14 mouse cellular contexts compared by ENCODE assay signal in the genomic region with DNA sequence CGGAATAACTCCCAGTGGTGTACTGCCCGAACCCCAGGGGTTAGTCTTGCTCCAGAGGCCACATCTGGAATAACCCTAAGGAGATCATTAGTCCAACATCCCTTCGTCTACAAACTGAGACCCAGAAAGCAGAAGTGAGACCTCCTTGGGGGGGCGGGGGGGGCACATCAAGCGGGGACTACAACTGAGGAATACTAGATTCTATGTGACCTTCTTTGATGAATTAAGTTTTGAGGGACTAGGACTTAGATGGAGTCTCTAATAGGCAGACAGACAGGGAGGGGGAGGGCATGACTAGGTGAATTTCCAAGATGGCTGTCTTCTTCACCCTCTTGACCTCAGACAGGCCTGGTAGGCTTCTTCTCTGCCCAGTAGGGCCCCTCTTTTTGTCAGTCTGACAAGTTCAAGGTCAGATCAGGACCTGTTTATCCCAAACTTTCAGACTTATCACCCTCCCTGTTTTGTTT. TPM values are rescaled to one million over a fixed set of nuclear protein-coding genes. Genes with fewer than 3 reads are reported as not detected.
DNase-seq lines count a peak whose midpoint lies in the region; ATAC-seq and TF ChIP-seq lines count a peak whose summit lies in the region.
"Had no signal": no experiment of that assay in that cellular context is flagged by ENCODE, and none has a peak within 500 bp of the region (broad histone marks: within the 10 kb centered on the region; RNA-seq: fewer than 3 reads in every experiment).

No protein-coding gene starts in this region.

- ATAC-seq in kidney, postnatal 0 days (replicated peaks; ENCODE audit: low FRiP score, low read depth), result no peak
- no peak for ATAC-seq in limb, embryonic 13.5 days (ENCODE audit: low FRiP score, low read depth)
- ATAC-seq in neural tube, embryonic 15.5 days (ENCODE audit: low FRiP score), result no peak
- ATAC-seq: intestine, postnatal 0 days had no signal

- no peaks in the 10 kb centered on the region for H3K9me3 ChIP-seq in kidney, postnatal 0 days (replicated peaks; ENCODE audit: low read length)
- no peaks in the 10 kb centered on the region for H3K9me3 ChIP-seq in ES-Bruce4 (replicated peaks; ENCODE audit: control insufficient read depth, insufficient read depth, low read length, poor library complexity, severe bottlenecking)
- no peaks in the 10 kb centered on the region for H3K9me3 ChIP-seq in limb, embryonic 13.5 days
- H3K9me3 ChIP-seq in neural tube, embryonic 15.5 days (replicated peaks), result no peaks in the 10 kb centered on the region
- H3K9me3 ChIP-seq: neural tube, embryonic 13.5 days had no signal

- TF ChIP-seq POLR2A in ES-Bruce4 (IDR thresholded peaks at IDR 0.05; ENCODE audit: insufficient read depth, low read length), result no peak

- DNase-seq in kidney, postnatal 0 days (ENCODE audit: low spot score), result no peak
- DNase-seq in kidney, adult 9 months, result no peak
- DNase-seq in kidney, postnatal 4 days, result no peak
- DNase-seq in cerebellum, adult 18-20 months, result no peak
- DNase-seq: adrenal gland, postnatal 36 days; retina, postnatal 1 day; spleen, adult 18-20 months had no signal

- H3K4me2 ChIP-seq in kidney, postnatal 0 days (ENCODE audit: low read length), result no peak overlapping the region
- H3K4me2 ChIP-seq in limb, embryonic 13.5 days (replicated peaks), result no peak overlapping the region
- H3K4me2 ChIP-seq in neural tube, embryonic 15.5 days, result no peak overlapping the region
- H3K4me2 ChIP-seq: hindbrain, embryonic 14.5 days; neural tube, embryonic 13.5 days had no signal

- H3K27me3 ChIP-seq in kidney, postnatal 0 days (ENCODE audit: insufficient read depth, low read length), result no peaks in the 10 kb centered on the region
- H3K27me3 ChIP-seq in ES-Bruce4 (ENCODE audit: control insufficient read depth, insufficient read depth, low read length, poor library complexity, severe bottlenecking), result no peaks in the 10 kb centered on the region
- H3K27me3 ChIP-seq in limb, embryonic 13.5 days, result no peaks in the 10 kb centered on the region
- no peaks in the 10 kb centered on the region for H3K27me3 ChIP-seq in neural tube, embryonic 15.5 days (replicated peaks)
- H3K27me3 ChIP-seq: neural tube, embryonic 13.5 days had no signal

- H3K4me3 ChIP-seq in kidney, postnatal 0 days (replicated peaks; ENCODE audit: low read depth, low read length), result no peak overlapping the region
- H3K4me3 ChIP-seq in ES-Bruce4 (ENCODE audit: low read depth, low read length), result no peak overlapping the region
- no peak overlapping the region for H3K4me3 ChIP-seq in brown adipose tissue, adult 24 weeks (ENCODE audit: insufficient read depth, low read depth, low read length)
- no peak overlapping the region for H3K4me3 ChIP-seq in limb, embryonic 13.5 days
- H3K4me3 ChIP-seq in neural tube, embryonic 15.5 days (replicated peaks), result no peak overlapping the region
- H3K4me3 ChIP-seq: neural tube, embryonic 13.5 days had no signal

- H3K27ac ChIP-seq in kidney, postnatal 0 days, result no peak overlapping the region
- peak overlapping the region; percentile 80 for H3K27ac ChIP-seq in ES-Bruce4 (ENCODE audit: insufficient read depth, low read length)
- peak overlapping the region; percentile 71 for H3K27ac ChIP-seq in brown adipose tissue, adult 24 weeks (replicated peaks; ENCODE audit: low read depth, low read length)
- H3K27ac ChIP-seq in limb, embryonic 13.5 days, result peak overlapping the region; percentile 45; the same call in 1 of the 2 replicates
- H3K27ac ChIP-seq in neural tube, embryonic 15.5 days (replicated peaks), result no peak overlapping the region
- H3K27ac ChIP-seq: hindbrain, embryonic 14.5 days; neural tube, embryonic 13.5 days had no signal

- 55% methylated on average over 5 of the region's 5 CpGs for WGBS in kidney, postnatal 0 days
- WGBS in limb, embryonic 13.5 days, result 31% methylated on average over 5 of the region's 5 CpGs
- WGBS in neural tube, embryonic 15.5 days, result 76% methylated on average over 5 of the region's 5 CpGs

- TF ChIP-seq EP300 in ES-Bruce4 (IDR thresholded peaks at IDR 0.05; ENCODE audit: insufficient read depth, low read depth, low read length), result no peak

- no peak for TF ChIP-seq CTCF in kidney, postnatal 0 days (IDR thresholded peaks at IDR 0.05; ENCODE audit: low read depth)
- no peak for TF ChIP-seq CTCF in ES-Bruce4 (IDR thresholded peaks at IDR 0.05; ENCODE audit: low read depth, low read length)

- H3K9ac ChIP-seq in kidney, postnatal 0 days (ENCODE audit: low read depth, low read length), result 0 out of 2 replicates have a peak overlapping the region, but pooled peaks have one; percentile 23
- peak overlapping the region; percentile 43 for H3K9ac ChIP-seq in ES-Bruce4 (ENCODE audit: low read depth, poor library complexity, severe bottlenecking)
- no peak overlapping the region for H3K9ac ChIP-seq in limb, embryonic 13.5 days
- H3K9ac ChIP-seq in neural tube, embryonic 15.5 days (replicated peaks), result no peak overlapping the region
- H3K9ac ChIP-seq: hindbrain, embryonic 14.5 days; neural tube, embryonic 13.5 days had no signal

- H3K36me3 ChIP-seq in kidney, postnatal 0 days (ENCODE audit: insufficient read depth, low read length), result no peaks in the 10 kb centered on the region
- H3K36me3 ChIP-seq in ES-Bruce4 (ENCODE audit: control insufficient read depth, insufficient read depth, low read length, poor library complexity, severe bottlenecking), result no peaks in the 10 kb centered on the region
- peaks cover 3% of the 10 kb centered on the region; the same call in 1 of the 2 replicates for H3K36me3 ChIP-seq in limb, embryonic 13.5 days
- no peaks in the 10 kb centered on the region for H3K36me3 ChIP-seq in neural tube, embryonic 15.5 days
- H3K36me3 ChIP-seq: neural tube, embryonic 13.5 days had no signal

- H3K4me1 ChIP-seq in kidney, postnatal 0 days (replicated peaks; ENCODE audit: insufficient read depth, low read length), result peaks cover 8% of the 10 kb centered on the region; the same call in 1 of the 2 replicates
- H3K4me1 ChIP-seq in ES-Bruce4 (ENCODE audit: control insufficient read depth, insufficient read depth, low read length), result peaks cover 7% of the 10 kb centered on the region
- H3K4me1 ChIP-seq in brown adipose tissue, adult 24 weeks (ENCODE audit: control insufficient read depth, insufficient read depth, insufficient read length, low read length), result peaks cover 20% of the 10 kb centered on the region
- peaks cover 42% of the 10 kb centered on the region for H3K4me1 ChIP-seq in limb, embryonic 13.5 days
- peaks cover 6% of the 10 kb centered on the region; the same call in 1 of the 2 replicates for H3K4me1 ChIP-seq in neural tube, embryonic 15.5 days

RNA-seq across cellular contexts. Expression of a gene that starts 20.9 kb away (rescaled TPM):
- polyA plus RNA-seq in kidney, postnatal 0 days (2015; fragmentation: Nextera tagmentation; extraction: Ambion mirVana), result 98.8 and 113 TPM in 2 replicates
- polyA plus RNA-seq in ES-Bruce4 (2011; ENCODE audit: insufficient read depth, insufficient read length, low read depth, missing spikeins), result 102 and 103 TPM in 2 replicates
- polyA plus RNA-seq in brown adipose tissue, adult 24 weeks (2012; ENCODE audit: insufficient read depth, insufficient read length, missing spikeins), result 39.6 and 39.8 TPM in 2 replicates
- 114 and 132 TPM in 2 replicates for polyA plus RNA-seq in limb, embryonic 13.5 days (2015; fragmentation: Nextera tagmentation; extraction: Ambion mirVana)
- polyA plus RNA-seq in neural tube, embryonic 15.5 days (2015; fragmentation: Nextera tagmentation; extraction: Ambion mirVana), result 22.2 and 45.6 TPM in 2 replicates

Comparison
In these comparisons a context has a peak if more than half of its experiments do, and no peak if none do; other contexts are left out.
1. H3K27ac ChIP-seq: peak in ES-Bruce4 (single experiment), brown adipose tissue, adult 24 weeks (single experiment) and limb, embryonic 13.5 days (single experiment); none in kidney, postnatal 0 days (single experiment) and neural tube, embryonic 15.5 days (single experiment).
2. H3K9ac ChIP-seq: peak in kidney, postnatal 0 days (single experiment) and ES-Bruce4 (single experiment); none in limb, embryonic 13.5 days (single experiment) and neural tube, embryonic 15.5 days (single experiment).